Mouse (Mus musculus): ENCODE results near the gene Dnaic2. TPM values are rescaled to one million over a fixed set of nuclear protein-coding genes. Genes with fewer than 3 reads are reported as not detected.

Dnaic2 gene
- 1.1 and 1.2 TPM in 2 replicates for polyA plus RNA-seq (2012; rRNA removed)

- DNase-seq (ENCODE audit: low spot score): no peak
These were observed at the start of gene Dnaic2 for GRCm38 (mm10) chr11:114726965-114727825. Gene Dnaic2, plus strand, starts transcription at chr11:114727408.

- no peak for DNase-seq (ENCODE audit: low spot score)
These were observed 47.6 kb upstream of the Dnaic2 start for GRCm38 (mm10) chr11:114679582-114679981.

GRCm38 (mm10) chr11:114680291-114680690 lies 46.9 kb upstream of the Dnaic2 start:
- DNase-seq (ENCODE audit: low spot score): no peak

GRCm38 (mm10) chr11:114681054-114681453 lies 46.2 kb upstream of the Dnaic2 start:
- no peak for DNase-seq (ENCODE audit: low spot score)

GRCm38 (mm10) chr11:114682321-114682900 lies 44.8 kb upstream of the Dnaic2 start:
- no peak for DNase-seq (ENCODE audit: low spot score)

GRCm38 (mm10) chr11:114683029-114683721 lies 44.0 kb upstream of the Dnaic2 start:
- no peak for DNase-seq (ENCODE audit: low spot score)

GRCm38 (mm10) chr11:114683722-114684621 lies 43.2 kb upstream of the Dnaic2 start:
- DNase-seq (ENCODE audit: low spot score): no peak

- DNase-seq (ENCODE audit: low spot score): no peak
These were observed 42.4 kb upstream of the Dnaic2 start for GRCm38 (mm10) chr11:114684627-114685373.

- no peak for DNase-seq (ENCODE audit: low spot score)
These were observed 41.6 kb upstream of the Dnaic2 start for GRCm38 (mm10) chr11:114685526-114686040.

GRCm38 (mm10) chr11:114686221-114686959 lies 40.8 kb upstream of the Dnaic2 start:
- DNase-seq (ENCODE audit: low spot score): no peak

- DNase-seq (ENCODE audit: low spot score): no peak
These were observed 39.5 kb upstream of the Dnaic2 start for GRCm38 (mm10) chr11:114687574-114688188.

- DNase-seq (ENCODE audit: low spot score): no peak
These were observed 38.5 kb upstream of the Dnaic2 start for GRCm38 (mm10) chr11:114688729-114689128.

- no peak for DNase-seq (ENCODE audit: low spot score)
These were observed 37.0 kb upstream of the Dnaic2 start for GRCm38 (mm10) chr11:114690192-114690591.

GRCm38 (mm10) chr11:114691454-114692182 lies 35.6 kb upstream of the Dnaic2 start:
- no peak for DNase-seq (ENCODE audit: low spot score)

- DNase-seq (ENCODE audit: low spot score): no peak
These were observed 34.6 kb upstream of the Dnaic2 start for GRCm38 (mm10) chr11:114692601-114693000.

GRCm38 (mm10) chr11:114693456-114693855 lies 33.8 kb upstream of the Dnaic2 start:
- DNase-seq (ENCODE audit: low spot score): no peak

GRCm38 (mm10) chr11:114694451-114694850 lies 32.8 kb upstream of the Dnaic2 start:
- DNase-seq (ENCODE audit: low spot score): no peak

GRCm38 (mm10) chr11:114698496-114698895 lies 28.7 kb upstream of the Dnaic2 start:
- no peak for DNase-seq (ENCODE audit: low spot score)

GRCm38 (mm10) chr11:114699511-114699910 lies 27.7 kb upstream of the Dnaic2 start:
- DNase-seq (ENCODE audit: low spot score): no peak

All from urinary bladder, adult 2 months (tissue).